Mouse (Mus musculus) heart, postnatal 14 days (tissue): ENCODE results near the gene Ttc24. TPM values are rescaled to one million over a fixed set of nuclear protein-coding genes. Genes with fewer than 3 reads are reported as not detected.

Experiments
- DNase-seq, 2 experiments: peaks; one replicate each; pipeline ENCODE4 v3.0.0; 2021 to 2022
- intact Hi-C: fragments of 180-260 bp; cut with DNase I; formaldehyde crosslinking; loops from one replicate; pipeline ENCODE4 v1.15.1; 2025
- long read RNA-seq, 2 experiments: library from polyadenylated mRNA; stranded (forward); transcript quantifications; one replicate each; pipeline ENCODE4 v2.0.0; 2021
- total RNA-seq, 2 experiments: library from RNA; stranded (reverse); gene quantifications; 2 replicates each; pipeline ENCODE4 v1.2.3; 2021

The Ttc24 gene
- not detected for total RNA-seq
- long read RNA-seq, experiment 1, result 0 reads
- long read RNA-seq, experiment 2, result 0 reads

DNA sequence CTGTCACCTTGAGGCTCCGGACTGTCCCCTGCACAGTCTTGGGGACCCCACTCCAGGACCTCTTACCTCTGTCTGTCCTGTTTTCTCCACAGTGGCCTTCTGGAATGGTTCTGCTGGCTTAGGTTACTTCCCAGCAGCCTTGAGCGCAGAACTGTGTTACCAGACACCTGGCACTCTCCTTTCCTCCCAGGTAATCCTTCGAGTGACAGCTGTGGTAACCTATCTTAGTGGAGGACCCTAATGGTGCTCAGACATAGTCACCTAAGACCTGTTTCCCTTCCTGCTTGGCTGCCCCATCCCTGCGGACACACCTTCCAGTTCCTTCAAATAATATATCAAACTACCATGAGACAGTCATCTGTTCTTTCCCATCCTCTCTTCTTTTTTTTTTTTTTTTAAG is at the start of gene Ttc24:
Gene Ttc24, minus strand, starts transcription at position 101 of the 400 bp plus-strand sequence.
- intact Hi-C loops, result no loop called here
- DNase-seq, result no peak

DNA sequence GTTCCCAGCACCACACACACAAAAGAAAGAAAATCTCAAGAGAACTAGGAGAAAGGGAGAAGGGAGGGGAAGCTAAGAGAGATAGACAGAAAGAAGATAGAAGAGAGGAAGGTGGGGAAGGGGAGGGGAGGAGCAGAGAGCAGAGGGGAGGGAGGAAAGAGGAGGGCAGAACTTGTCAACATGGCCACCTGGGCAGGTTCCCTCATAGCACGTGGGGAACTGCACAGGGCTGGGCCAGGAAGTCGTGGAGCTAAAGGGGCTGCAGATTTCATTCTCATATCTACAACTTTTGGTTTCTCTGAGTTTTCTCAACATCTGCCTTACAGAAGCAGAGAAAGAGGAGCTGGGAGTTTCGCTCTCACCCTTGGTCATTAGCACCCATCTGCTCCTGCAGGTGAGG is 49.5 kb upstream of the Ttc24 start:
- DNase-seq, result no peak
- intact Hi-C loops, result no loop called here

DNA sequence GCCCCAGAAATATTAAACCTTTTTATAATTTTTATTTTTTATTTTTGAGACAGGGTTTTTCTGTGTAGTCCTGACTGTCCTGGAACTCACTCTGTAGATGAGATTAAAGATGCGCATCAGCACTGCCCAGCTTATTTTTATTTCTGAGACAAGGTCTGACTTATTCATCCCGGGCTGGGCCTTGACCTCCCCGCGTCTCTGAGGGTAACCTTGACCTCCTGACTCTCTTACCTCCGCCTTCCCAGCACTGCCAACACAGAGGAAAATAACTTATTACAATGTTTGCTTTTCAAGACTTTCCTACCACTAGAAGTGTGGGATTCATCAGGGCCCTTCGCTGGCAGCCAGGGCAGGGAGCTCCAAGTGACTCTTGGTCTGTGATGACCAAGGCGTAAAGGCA is 48.1 kb upstream of the Ttc24 start:
- intact Hi-C loops, result no loop called here
- DNase-seq, result no peak

DNA sequence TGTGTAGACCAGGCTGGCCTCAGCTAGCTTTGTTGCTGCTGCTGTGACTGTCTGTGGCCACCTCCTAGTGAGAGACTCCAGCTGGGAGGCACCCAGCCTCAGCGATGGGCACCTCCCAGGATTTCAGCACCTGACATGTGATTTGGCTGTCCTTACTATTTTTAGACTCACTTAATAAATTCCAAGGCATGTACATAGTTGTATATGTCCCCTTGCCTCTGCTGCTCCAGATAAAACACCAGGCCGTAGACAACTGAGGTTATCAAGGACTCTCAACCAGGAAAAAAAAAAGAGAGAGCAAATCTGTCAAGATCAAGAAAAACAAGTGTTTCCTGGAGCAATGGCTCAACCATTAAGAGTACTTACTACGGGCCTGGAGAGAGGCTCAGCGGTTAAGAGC is 47.1 kb upstream of the Ttc24 start:
- no peak for DNase-seq
- intact Hi-C loops, result no loop called here

DNA sequence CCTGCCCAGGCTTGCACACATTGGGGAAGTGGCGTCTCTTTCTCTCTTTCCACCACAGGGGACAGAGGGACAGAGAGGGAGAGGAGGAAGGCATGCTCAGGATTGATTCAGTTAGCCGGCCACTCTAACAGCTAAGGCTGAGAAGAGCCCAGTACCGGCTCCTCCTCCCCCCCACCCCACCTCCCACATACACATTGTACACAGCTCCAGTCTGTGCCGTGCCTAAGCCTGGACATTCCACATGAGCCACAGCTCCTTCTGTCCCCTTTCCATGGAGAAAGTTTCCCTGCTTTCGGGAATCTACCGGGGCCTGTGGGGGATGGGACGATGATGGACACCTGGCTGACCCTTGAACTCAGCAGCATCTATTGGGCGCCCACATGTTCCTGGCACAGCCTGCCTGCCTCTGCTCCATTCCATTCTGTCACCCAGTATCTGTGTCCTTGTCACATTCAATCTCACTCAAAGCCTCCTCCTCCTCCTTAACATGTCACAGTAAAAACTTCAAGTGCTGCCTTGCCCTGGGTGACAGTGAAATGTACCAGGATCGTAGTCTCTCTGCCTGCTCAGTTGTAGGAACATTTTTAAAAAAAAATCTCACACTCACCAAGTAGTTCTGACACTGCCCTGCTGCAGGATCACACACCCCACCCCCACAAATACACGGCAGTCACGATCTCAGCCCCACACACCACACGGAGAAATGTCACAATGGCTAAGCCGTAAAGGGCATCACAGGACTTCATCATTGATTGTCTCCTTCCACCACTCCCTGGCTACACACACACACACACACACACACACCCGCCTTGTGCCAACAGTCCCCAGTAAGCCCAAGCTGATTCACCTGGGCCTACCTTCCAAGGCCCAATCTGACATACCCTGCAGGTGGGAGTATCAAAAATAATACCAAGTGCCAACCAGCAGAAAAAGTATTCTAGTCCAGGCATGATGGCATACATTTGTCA is 43.3 kb upstream of the Ttc24 start:
- intact Hi-C loops, result no loop called here
- DNase-seq, result no peak

DNA sequence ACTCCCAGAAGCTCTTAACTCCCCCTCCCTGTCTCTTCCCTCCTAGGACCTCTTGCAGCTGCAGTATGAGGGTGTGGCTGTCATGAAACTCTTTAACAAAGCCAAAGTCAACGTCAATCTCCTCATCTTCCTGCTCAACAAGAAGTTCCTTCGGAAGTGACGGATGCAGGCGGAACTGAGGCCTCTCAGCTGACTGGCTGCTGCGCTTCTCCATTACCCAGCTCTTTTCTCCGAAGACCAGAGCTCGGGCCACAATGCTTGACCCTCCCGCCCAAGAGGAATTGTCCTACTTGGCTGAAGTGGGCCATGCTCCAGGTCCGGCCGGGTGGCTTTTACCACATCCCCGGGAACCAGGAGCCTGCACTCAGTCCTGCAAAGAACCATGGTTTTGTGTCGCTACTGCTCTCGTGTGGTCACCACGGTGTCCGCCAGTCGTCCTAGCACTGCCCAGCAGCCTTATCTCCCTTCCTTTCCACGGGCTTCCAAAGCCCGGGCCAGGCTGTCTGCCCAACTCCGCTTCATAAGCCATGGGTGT is 42.1 kb upstream of the Ttc24 start:
- peak; percentile 49 to 64 for DNase-seq

DNA sequence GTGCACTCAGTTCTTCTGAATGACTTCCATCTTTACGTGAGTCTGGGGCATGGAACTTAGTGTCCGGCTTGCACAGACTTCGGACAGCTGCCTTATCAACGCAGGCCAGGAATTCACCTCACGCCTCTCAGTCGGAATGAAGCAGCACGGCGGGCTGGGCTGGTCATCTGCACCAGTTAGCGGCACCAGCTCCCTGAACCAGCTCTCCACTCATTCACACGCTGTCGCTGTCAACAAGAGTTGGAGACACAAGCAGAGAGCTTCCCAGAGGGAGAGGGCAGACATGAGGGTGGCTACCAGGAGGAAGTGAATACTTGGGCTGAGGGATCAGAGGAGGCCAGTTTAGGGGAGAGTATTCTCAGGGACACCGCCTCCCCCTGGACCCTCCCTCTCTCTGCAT is 36.3 kb upstream of the Ttc24 start:
- peak in 1 of 2 experiments; percentile 11 for DNase-seq
- intact Hi-C loops, result no loop called here

More for the DNA sequence above, 42.1 kb upstream of the Ttc24 start:
- intact Hi-C loops, result no loop called here

DNA sequence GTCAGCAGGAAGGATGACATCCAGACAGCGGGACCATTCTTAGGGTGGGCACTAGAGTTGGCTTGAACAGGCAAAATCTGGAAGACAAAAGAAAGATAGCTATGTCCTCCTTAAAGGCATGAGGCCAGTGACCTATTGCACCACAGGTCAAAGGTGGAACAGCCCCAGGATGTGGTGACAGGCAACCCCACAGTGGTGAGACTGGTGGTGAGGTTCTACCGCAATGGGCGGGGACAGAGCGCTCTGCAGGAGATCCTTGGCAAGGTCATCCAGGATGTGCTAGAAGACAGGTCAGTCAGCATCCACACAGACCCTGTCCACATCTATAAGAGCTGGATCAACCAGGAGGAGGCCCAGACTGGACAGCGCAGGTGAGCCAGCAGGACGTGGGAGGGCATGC is 31.0 kb upstream of the Ttc24 start:
- DNase-seq, result no peak
- intact Hi-C loops, result no loop called here

DNA sequence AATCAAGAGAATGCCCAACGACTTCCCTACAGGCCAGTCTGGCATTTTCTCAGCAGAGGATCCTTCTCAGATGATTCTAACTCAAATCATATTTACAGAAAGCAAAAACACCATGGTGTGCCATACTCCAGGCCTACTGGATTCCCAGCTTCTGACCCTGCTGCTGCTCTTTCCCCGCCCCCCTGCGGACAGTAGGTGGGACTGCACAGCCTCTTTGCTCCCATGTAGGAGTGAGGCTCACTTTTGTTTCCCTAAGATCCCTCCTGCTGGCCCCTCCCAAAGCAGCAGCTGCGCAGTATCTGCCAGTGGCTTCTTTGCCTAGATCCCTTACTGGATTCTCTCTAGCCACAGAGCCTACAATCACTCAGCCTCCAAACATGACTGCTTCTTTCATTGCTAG is 28.0 kb upstream of the Ttc24 start:
- no peak for DNase-seq
- intact Hi-C loops, result no loop called here

DNA sequence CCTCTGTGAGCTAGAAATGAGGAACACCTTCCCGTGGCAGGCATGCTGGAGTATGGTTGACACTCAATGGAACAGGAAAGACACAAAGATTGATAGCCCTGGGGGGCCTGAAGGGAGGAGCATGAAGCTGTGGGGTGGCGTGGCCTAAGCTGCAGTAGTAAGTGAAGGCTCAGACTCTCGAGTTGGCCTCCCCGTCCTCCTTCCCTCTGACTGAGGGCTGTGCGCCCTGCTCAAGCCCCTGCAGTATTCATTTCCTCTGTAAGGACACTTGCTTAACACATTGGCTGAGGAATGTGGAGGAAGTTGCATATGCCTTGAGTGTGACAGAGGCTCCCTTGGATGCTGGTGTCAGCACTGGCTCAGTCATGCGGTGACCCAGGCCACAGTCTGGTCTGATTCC is 24.5 kb upstream of the Ttc24 start:
- intact Hi-C loops, result no loop called here
- DNase-seq, result peak in 1 of 2 experiments; percentile 14

DNA sequence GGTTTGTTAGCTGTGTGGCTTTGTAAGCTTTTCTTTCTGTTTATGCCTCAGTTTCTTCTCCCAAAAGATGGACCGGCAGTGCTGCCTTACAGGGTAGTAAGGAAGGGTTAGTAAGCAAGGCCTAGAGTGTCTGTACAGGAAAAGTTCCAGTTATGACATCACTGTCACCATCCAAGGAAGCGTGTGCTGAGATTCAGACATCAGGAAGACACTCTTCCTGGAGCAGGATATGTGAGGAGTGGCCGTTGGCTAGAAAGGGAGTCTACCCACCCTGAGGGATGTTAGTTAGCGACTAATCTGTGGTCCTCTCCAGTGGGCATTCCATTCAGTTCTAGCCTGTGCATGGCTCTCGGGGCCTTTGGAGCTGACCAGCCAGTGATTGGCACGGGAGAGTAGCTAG is 24.1 kb upstream of the Ttc24 start:
- intact Hi-C loops, result no loop called here
- no peak for DNase-seq

DNA sequence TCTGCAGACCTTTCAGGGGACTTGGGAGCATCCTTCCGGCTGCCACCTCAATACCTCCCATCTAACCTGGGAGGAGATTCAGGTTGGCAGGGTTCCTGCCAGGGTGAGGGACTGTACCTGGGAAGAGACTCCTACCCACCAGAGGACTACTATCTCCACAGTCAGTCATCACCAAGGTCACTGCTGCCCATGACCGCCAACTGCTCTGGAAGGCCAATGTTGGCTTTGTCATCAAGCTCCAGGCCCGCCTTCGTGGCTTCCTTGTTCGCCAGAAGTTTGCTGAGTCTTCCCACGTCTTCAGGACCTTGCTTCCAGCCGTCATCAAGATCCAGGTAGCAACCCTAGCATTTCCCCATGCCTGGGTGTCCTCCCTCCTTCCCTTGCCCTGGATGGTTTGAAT is 23.6 kb upstream of the Ttc24 start:
- DNase-seq, result no peak
- intact Hi-C loops, result no loop called here

DNA sequence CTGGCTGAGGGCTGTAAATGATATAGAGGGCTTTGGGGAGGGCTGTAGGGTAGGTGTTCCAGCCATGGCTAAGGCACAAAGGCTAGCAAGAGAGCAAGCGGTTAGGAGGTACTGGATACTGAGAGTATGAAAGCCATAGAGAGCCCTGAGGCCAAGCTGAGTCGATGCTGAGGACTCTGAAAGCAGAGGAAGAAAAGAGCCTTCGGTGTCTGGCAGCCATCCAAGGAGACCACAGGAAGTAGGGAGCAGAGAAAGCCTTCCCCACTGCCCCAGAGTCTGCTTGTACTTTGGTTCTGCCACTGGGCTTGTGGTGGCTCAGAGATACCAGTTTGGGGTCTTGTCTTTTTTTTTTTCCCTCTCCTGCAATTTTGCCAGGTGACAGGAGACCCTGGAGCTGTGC is 22.1 kb upstream of the Ttc24 start:
- no peak for DNase-seq
- intact Hi-C loops, result no loop called here

DNA sequence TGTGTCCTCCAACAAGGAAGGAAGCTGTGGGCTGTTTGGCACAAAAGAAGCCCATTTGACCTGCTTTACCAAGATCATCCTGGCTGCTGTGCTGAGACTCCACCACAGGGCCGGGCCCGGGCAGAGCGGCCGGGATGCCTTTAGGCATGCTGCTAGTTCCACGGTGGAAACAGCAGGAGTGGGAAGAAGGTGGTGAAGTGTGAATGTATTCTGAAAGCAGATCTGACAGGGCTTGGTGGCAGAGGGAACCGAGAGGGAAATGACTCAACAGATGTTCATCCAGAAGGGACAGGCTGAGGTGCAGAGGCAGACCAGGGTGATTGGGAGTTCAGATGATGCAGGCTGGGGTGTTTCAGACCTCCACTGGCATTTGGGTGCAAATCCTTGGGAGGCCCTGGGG is 19.6 kb upstream of the Ttc24 start:
- intact Hi-C loops, result no loop called here
- DNase-seq, result no peak

DNA sequence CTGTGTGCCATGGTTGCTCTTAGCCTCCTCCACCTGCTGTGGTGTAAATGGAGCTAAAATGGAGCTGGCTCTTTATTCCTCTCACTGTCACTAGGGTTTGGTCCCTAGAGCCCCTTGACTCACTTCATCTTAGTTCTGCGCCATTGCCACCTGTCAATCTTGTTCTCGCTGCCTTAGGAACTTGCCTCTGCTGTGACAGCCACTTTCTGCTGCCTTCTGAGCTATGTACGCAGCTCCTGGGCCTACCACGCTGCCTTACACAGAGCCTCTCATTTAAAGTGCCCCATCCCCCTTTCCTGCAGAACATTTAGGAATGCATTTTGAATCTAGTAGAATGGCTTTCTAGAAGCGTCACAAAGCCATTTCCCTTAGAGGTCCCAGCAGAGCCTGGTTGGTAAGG is 16.0 kb upstream of the Ttc24 start:
- intact Hi-C loops, result loop anchor here (5.0 kb wide), 1 partner anchor 38 kb away; no protein-coding TSS in a partner anchor
- no peak for DNase-seq

DNA sequence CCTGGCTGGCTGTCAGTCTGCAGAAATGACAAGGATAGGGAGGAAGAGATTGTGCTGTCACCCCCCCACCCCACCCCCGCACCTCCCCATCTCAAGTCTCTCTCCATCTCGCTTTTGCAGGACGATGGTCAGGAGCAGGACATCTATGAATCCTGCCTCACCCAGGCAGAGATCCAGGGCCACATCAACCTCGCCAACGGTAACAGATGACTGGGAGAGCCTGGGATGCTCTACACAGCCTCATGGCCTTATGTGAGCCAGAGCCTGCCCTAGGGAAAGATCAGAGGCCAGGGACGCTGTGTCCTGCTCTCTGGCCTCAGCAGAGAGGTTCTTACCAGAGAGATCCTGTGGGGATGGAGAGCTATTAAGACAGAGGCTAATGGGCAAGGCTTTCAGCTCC is 12.5 kb upstream of the Ttc24 start:
- DNase-seq, result no peak
- intact Hi-C loops, result loop anchor here (5.0 kb wide), 1 partner anchor 42 kb away; no protein-coding TSS in a partner anchor

DNA sequence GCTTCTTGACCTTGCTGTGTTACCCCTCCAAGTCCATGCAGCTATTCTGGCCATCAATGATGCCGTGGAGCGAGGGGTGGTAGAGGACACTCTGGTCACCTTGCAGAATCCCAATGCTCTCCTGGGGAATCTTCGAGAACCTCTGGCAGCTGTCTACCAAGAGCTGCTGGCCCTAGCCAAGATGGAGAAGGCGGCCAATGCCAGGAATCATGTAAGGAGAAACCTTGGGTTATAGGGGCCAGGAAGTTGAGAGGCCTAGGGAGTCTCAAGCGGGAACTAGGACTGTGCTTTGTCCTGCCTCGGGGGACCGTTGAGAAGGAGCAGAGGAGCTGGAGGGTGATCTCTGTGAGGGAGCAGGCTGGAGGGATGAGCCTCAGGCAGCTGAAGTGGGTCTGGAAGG is 12.0 kb upstream of the Ttc24 start:
- intact Hi-C loops, result loop anchor here (5.0 kb wide), 1 partner anchor 42 kb away; no protein-coding TSS in a partner anchor

DNA sequence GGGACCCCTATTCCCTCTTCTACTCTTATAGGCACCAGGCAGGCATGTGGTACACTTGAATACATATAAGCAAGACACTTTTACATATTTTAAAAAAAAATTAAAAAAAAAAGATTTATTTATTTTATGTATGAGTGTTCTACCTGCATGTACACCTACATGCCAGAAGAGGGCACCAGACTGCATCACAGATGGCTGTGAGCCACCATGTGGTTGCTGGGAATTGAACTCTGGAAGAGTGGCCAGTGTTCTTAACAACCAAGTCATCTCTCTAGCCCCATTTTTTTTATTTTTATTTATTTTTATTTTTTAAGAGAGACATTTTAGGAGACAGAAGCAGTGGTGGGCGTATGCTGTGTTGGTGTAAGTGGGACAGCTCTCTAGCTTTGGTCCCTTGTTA is 9.6 kb upstream of the Ttc24 start:
- DNase-seq, result peak; percentile 18 to 46
- intact Hi-C loops, result loop anchor here (1.0 to 5.0 kb wide), 3 partner anchors 70 to 156 kb away; no protein-coding TSS in a partner anchor

More for the DNA sequence above, 12.0 kb upstream of the Ttc24 start:
- no peak for DNase-seq

DNA sequence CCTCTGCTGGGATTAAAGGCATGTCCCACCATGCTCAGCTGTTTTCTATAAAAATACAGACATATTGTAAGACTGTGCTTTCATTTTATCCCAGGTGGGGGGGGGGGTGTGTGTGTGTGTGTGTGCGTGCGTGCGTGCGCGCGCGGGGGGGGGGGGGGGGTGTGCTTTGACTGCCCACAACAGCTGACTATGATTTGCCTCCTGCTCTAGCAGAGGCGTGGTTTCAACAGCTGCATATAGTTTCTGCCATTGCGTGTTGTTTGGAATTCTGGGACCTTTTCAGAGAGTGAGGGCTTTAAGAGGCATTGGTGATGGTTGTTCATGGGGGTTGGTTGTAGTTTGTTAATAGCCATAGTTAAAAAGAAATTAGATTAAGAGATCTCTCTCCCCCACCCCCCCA is 7.4 kb upstream of the Ttc24 start:
- intact Hi-C loops, result loop anchor here (5.0 kb wide), 1 partner anchor 72 kb away; no protein-coding TSS in a partner anchor
- DNase-seq, result no peak

DNA sequence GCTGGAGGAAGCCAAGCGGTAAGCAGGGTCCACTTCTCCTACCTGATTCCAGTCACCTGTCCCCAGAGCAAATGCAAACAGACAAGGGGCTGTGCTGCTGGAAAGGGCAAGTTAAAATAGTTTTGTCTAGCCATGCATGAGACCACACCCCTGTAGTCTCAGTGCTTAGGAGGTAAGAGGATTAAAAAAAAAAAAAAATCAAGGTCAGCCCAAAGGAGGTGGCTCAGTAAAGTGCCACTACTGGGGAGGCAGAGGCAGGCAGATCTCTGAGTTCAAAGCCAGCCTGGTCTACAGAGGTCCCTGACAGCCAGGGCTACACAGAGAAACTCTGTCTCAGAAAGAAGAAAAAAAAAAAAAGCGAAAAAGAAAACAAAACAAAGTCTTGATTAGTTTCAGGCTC is 5.9 kb upstream of the Ttc24 start:
- DNase-seq, result no peak
- intact Hi-C loops, result no loop called here

DNA sequence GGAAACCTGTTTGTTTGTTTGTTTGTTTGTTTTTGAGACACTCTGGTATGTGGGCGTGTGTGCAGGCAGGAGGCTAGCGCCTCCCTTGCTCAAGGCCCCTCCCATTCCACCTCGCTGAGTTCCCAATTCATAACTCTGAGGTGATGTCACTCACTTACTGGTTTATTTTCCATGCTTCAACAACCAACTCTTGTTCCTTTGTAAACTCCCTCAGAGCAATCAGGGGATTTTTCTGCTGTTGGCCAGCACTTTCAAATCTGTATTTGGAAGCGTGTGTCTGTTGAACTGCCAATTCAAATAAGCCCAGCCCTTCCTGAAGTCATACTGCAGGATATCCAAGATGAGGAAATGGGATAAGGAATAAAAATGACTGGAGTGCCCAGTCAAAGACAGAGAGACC is 4.6 kb upstream of the Ttc24 start:
- intact Hi-C loops, result no loop called here
- DNase-seq, result no peak

DNA sequence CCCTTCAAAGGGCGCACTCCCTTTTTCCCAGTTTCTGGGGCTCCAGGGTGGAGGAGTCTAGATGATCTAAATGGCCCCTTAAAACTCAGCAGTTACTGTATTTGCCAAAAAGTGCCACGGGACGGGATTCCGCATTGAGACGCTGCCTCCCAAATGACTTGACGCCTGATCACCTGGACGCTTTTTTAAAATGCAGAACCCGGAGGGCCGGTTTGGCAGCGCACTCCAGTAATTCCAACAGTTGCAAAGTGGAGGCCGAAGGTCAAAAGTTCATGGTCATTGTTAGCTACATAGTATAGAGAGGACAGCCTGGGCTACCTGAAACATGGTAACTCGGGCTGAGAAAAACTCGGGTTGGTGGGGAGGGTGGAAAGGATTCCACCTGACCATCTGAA is 4.1 kb upstream of the Ttc24 start:
- intact Hi-C loops, result no loop called here
- no peak for DNase-seq
